Mouse (Mus musculus) spleen, adult 2 months (tissue): Measurements from ENCODE around the gene Ptges3.

Source experiments
- CTCF ChIP-seq: fragments of 200-500 bp; IDR thresholded peaks from 2 replicates; pipeline ENCODE4 v1.5.1; 2011; ENCODE audit warnings: mild to moderate bottlenecking, inconsistent platforms; ENCODE audit not compliant: insufficient read depth, insufficient read length, insufficient replicate concordance; ENCODE audit errors: extremely low read depth
- POLR2A ChIP-seq: fragments of 200-500 bp; IDR thresholded peaks from 2 replicates; pipeline ENCODE4 v1.6.1; 2011; ENCODE audit warnings: low read depth, low read length, inconsistent platforms

- TF ChIP-seq CTCF (no peak), POLR2A (no peak)
These were observed 29.4 kb downstream of the Ptges3 start for GRCm38 (mm10) chr10:128088181-128088580.
